Mouse (Mus musculus): ENCODE results near the gene Abtb1. TPM values are rescaled to one million over a fixed set of nuclear protein-coding genes. Genes with fewer than 3 reads are reported as not detected.
A peak's percentile ranks its signal among the peaks of the same experiment; 100 is the strongest.

The Abtb1 gene
- total RNA-seq, 1 experiment from 2014 or later, result 210 TPM

DNA sequence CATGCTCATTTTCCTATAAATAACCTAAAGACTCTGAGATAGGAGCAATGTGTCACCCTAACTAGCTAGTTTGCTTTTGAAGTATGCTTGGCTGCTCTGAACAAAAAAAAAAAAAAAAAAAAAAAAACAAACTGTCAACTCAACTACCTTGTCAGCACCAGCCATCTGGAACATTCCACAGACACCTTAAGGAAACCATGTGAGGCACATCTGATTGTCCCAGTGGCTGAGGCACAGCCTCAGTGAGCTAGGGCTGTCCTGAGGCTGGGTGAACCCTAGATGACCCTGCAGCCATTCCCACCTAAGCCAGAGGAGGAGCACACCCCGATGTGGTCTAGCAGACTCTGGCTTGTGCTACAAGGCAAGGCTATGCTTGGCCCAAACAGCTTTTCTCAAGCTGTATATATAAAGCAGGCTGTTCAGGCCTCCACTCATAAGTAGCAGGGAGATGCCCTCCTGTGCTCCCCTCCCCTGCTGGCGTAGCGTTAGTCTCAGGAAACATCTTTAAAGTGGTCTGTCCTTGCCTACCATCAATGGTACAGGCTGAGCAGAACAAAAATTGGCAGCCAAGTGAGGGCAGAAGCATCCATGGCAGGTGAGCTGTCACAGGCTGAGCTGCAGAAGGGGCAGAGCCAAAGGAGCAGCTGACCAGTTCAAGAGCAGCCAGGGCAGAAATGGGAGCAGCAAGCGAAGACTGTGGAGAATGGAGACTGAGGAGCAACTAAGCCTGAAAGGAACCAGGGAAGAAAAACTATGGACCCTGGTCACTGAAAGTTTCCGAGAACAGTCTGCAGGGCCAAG lies 8.2 kb downstream of the Abtb1 start:
- no peak for ATAC-seq (ENCODE audit: extremely low read depth, insufficient number of reproducible peaks, low FRiP score, poor library complexity, severe bottlenecking)

DNA sequence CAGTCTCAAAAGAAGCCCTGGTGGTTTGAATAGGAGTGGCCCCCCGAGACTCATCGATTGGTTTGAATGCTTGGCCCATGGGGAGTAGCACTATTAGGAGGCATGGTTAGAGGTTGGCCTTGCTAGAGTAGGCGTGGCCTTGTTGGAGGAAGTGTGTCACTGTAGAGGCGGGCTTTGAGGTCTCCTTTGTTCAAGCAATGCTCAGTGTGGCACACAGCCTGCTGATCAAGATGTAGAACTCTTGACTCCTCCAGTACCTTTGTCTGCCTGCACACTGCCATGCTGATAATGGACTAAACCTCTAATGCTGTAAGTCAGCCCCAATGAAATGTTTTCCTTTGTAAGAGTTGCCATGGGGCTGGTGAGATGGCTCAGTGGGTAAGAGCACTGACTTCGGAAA lies 9.1 kb downstream of the Abtb1 start:
- no peak for ATAC-seq (ENCODE audit: extremely low read depth, insufficient number of reproducible peaks, low FRiP score, poor library complexity, severe bottlenecking)

DNA sequence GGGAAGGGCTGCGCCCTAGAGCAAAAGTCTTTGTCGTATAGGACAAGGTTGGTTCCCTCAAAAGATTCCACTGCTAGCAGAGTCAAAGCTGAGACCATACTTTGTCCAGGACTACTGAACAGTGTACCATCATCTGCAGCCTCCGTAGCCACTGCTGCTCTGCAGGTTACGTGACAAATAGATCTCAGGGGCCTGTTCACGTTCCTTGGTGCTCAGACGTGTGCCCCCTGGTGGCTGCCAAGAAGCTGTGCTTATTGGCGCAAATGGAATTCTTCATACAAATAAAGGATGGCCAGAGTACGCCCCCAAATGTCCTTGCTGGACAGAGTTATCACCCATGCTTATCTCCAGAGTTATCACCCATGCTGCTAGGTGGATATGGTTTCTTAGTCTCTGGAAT lies 10.3 kb downstream of the Abtb1 start:
- ATAC-seq (ENCODE audit: extremely low read depth, insufficient number of reproducible peaks, low FRiP score, poor library complexity, severe bottlenecking), result peak; percentile 37; the same call in 1 of the 2 replicates

DNA sequence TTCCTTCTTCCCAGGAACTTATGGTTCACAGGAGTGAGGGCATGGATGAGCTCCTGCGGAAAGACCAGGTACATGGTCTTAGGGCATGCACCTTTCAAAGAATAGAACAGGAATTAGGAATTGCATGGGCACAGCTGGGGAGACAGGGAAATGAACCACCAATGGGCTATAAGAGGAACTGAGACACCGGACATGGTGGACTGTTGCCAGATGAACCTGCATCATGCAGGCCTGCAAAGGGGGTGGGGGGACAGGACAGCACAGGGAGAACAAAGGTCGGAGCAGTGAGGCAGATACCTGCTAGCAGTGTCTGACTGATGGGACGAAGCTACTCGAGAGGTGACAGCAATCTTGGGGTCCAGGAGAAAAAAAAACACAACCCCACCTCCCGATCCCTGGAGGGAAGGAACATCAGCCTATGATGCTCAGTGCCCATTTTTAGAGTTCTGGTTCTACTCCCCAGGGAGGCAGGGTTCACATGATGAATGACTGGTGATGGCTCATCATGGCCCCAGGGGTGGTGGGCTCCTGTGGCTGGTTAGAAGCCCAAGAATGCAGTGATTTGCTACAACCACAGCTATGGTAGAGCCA lies 11.6 kb downstream of the Abtb1 start:
- ATAC-seq (ENCODE audit: extremely low read depth, insufficient number of reproducible peaks, low FRiP score, poor library complexity, severe bottlenecking), result no peak

DNA sequence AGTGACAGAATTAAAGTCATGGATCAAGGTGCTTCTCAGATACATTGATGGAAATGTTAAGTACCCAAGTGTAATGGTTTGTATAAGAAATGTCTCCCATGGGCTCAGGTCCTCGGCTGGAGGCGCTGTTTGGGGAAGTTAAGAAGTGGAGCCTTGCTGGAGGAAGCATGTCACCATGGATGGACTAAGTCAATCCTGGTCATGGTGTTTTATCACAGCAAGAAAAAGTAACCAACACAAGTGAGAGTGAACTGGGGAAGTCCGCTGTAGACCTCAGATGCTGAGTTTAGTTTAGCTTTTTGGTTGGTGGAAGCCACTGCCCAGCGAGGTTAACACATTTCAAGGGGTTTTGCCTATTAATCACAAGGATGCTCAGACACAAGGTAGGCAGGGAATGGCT lies 12.2 kb downstream of the Abtb1 start:
- ATAC-seq (ENCODE audit: extremely low read depth, insufficient number of reproducible peaks, low FRiP score, poor library complexity, severe bottlenecking), result no peak

DNA sequence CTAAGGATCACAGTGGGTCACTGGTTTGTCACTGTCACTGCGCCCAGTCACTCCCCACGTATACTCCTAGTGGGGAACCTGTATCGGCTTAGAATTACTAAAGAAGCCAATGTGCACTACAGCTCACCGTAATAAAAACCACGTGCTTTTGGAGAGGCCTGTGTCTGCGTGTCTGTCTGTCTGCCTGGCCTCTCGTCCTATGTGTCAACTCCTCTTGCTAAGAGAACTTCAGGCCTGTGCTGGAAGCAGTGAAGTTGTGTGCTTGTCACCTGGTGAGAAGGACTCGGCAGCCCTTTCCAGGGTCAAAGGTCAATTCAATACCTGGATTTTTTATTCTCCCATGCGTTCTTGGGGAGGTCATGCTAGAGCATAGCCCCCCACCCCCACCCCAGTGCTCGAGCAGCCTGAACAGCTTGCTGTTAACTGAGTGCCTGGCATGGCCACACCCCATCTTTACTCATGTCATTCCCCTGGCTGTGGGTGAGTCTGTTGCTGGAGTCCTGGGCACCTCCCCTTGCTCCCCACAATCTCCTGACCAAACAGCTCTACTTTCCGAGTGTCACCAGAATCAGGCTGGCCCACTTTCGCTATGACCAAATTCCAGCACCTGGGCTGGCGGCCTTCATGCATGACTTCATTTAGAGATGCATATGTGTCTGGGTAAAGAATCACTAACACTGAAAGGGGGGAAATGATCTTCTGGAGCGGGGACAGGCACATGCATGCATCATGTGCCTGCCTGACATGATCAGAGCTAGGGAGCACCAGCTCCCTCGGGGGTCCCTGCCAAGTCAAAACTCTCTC lies 13.4 kb downstream of the Abtb1 start:
- no peak for ATAC-seq (ENCODE audit: extremely low read depth, insufficient number of reproducible peaks, low FRiP score, poor library complexity, severe bottlenecking)

DNA sequence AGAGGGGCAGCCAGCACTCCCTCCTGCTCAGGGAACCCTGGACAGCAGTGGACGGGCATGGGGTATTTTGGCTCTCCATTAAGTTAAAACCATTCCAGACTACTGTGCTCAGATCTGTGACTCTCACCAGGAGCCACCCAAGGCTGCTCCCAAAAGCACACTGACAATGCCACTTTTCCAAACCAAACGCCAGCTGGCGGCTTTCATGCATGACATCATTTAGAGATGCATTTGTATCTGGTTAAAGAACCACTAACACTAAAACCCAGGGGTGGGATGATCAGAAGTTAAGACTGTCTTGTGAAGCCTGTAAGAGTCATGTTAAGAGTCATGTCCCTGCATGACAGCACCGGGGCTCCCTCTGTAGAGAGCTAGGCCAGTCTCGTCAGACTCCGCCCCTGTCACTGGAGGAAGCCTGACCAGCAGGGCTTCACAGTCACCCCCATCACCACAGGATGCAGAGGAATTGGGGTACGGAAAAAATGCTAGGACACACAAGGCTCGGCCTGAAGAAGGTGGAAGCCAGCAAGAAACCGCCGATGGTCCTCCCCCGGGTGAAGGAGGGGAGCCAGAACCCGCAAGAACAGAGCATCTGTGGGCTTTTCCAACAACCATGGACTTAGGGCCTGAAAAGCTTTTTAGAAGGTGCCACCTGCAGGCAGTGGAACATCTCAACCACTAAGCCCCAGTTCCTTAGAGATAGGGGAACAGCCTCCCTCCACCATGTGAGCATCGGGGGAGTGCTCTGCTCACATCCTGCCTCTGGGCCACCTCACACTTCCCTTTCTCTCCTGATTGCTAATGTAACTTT lies 14.2 kb downstream of the Abtb1 start:
- ATAC-seq (ENCODE audit: extremely low read depth, insufficient number of reproducible peaks, low FRiP score, poor library complexity, severe bottlenecking), result peak; percentile 72

DNA sequence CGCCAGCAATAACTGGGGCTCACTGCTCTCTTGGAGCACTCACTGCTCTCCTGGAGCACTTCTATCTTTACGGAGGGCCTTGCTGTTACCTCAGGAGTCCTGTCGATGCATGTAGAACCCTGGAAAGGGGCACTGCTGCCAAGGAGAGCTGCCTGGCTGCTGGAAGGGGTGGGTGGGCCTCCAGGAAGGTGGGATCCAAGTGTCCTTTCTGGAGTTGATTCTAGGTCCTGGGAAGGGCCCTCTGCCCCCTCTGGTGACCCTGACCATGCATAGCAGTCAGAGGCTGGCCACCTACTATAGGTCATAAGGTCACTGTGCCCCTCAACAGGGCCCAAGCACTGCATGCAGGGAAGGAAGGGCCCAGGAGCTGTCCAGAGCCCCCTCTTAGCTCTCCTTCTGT lies 14.8 kb downstream of the Abtb1 start:
- ATAC-seq (ENCODE audit: extremely low read depth, insufficient number of reproducible peaks, low FRiP score, poor library complexity, severe bottlenecking), result no peak

DNA sequence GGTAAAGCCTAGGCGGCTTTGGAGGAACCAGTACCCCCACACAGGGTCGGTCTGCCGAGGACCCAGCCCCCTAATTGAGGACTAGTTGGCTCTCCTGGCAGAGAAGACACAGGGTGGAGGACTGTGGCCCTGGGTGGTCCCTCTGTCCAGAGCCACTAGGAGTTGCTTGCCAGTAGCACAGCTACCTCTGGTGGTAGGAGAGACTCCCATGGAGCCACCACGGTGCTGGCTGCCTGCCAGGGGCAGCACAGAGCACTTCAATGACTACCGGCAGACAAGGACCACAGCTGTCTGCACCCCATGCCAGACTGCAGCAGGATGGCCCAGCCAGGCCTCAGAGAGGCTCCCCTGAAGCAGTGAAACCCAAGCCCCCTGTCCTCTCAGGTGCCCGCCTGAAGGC lies 15.2 kb downstream of the Abtb1 start:
- ATAC-seq (ENCODE audit: extremely low read depth, insufficient number of reproducible peaks, low FRiP score, poor library complexity, severe bottlenecking), result no peak

DNA sequence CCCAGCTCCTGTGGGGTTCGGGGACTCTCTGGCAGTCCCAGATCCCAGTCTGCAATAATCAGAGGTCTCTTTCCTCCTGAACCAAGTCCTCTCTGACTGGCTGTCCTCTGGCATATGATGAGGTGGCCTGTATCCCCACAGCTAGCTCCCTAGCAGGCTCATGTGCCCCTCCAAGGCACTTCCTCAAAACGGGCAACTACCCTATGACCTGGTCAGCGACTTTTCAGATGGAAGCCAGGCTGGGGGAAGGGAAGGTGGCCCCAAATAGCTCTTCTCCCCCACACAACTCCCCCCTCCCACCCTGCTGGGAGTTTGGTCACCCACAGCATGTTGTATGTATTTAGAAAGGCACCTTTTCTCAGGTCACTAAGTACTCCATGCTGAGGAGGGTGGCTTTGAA lies 15.7 kb downstream of the Abtb1 start:
- no peak for ATAC-seq (ENCODE audit: extremely low read depth, insufficient number of reproducible peaks, low FRiP score, poor library complexity, severe bottlenecking)

DNA sequence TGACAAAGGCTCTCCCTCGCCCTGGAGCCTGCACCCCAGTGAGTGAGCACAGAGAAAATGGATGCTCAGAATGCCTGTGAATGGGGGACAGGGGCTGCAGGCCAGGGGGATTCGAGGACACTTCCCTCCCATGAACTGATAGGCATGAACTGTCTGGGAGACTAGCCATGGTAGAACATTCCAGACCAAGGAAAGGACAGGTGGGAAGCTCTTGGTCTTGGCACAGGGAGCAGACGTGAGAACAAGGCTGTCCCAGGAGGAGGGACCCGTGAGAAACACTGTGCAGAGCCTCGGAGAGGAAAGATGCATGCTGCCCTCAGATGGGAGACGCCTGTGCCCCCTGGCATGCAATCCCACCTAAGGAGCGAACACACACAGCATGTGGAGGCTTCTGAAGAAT lies 17.6 kb downstream of the Abtb1 start:
- ATAC-seq (ENCODE audit: extremely low read depth, insufficient number of reproducible peaks, low FRiP score, poor library complexity, severe bottlenecking), result no peak

DNA sequence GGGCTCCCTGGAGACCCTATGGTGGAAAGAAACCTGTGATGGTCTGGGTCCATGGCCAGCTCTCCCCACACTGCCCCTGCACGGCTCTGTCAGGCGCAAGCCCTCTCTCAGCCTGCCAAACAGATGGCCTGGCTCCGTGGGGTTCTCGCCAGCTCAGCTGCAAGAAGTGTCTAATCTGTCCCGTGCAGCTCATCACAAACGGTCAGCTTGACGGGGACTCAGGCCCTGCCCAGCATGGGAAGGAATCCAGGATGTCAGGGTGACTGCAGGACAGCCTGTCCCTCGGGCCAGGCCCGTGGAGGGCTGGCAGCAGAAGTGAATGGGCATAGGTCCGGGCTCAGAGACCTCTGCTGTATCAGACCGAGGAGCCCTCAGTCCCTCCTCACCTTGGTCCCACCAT lies 19.9 kb downstream of the Abtb1 start:
- no peak for ATAC-seq (ENCODE audit: extremely low read depth, insufficient number of reproducible peaks, low FRiP score, poor library complexity, severe bottlenecking)

DNA sequence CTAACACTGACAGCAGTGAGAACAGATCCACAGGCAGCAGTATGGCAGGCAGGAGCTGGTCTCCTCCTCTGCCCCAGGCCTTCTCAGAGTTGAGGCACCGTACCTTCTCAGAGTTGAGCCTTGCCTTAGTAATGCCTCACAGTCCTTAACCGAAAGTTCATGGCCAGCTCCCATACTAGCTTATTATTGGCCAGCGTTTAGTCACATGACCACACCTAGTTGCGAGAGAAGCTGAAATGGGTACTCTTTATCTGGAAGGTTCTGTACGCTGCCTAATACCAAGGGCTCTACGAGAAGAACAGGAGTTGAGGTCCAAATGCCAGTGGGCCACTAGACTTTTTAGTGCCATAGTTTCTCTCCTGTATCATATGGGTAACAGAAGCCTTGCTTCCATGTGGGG lies 20.5 kb downstream of the Abtb1 start:
- no peak for ATAC-seq (ENCODE audit: extremely low read depth, insufficient number of reproducible peaks, low FRiP score, poor library complexity, severe bottlenecking)

DNA sequence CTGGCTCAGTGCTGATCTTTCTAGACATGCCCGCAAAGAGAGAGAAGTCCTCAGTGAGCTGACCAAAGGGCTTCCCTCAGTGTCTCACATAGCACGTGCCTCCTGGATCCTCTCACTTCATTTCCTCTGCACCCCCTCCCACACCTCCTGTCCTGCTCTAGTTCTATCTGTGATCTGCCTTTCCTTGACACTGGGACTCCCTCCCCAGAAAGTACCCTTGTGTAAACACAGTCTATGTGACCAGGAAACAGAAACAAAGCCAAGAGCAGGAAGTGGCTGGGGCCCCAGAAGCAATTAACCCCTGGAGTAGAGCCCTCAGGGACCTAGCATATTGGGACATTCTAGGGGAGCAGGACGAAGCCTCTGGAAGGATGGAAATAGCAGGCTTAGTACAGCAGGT lies 20.9 kb downstream of the Abtb1 start:
- ATAC-seq (ENCODE audit: extremely low read depth, insufficient number of reproducible peaks, low FRiP score, poor library complexity, severe bottlenecking), result no peak

DNA sequence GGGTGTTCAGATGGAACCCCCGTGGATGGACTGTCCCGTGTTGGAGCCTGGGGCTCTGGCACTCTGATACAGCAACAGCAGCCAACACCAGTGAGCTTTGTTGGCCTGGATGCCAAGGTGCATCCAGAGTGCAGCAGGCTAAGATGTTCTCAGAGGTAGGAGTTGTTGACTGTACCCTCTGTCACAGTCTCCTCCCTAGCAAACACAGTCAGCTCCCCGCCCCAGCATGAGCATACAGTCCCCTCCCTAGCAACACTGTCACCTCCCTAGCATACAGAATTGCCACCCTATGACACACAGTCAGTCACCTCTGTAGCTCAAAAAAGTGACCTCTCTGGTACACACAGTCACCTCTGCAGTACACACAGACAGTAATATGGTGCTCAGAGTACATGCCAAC lies 24.9 kb downstream of the Abtb1 start:
- no peak for ATAC-seq (ENCODE audit: extremely low read depth, insufficient number of reproducible peaks, low FRiP score, poor library complexity, severe bottlenecking)

DNA sequence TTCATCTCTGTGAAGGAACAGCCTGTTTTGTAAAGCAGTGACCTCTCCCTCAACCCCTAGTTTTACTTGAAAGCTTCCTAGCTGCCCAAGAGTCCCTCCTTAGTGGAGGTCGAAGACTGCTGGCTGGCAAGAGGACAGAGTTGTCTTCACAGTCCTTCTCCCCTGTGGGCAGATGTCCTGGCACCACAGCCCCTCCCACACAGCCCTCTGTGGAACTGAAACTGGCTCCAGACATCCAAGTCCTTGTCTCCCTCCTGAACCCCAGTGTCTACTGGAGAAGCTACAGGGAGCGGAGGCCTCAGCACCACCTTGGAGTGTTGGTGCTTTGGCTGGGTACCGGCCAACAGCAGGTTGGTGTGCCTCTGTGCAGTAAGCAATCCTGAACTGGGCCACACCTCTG lies 26.3 kb downstream of the Abtb1 start:
- no peak for ATAC-seq (ENCODE audit: extremely low read depth, insufficient number of reproducible peaks, low FRiP score, poor library complexity, severe bottlenecking)

DNA sequence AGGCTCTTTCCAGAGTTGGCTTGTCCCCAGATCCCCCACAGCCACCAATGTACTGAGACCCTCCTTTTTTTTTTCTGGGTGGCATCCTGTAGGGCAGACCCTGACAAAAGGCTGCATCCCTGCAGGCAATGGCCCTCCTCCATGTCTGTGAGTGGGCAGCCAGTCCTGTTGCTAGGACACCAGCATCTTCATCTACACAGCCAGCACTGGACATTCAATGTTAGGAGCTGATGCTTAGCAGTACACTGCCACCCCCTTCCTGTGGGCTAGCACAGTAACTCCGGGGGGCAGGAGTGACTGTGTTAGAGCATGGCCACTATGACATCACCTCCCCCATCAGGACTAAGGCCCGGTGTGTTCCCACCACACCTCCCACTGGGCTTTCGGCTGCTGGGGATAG lies 26.7 kb downstream of the Abtb1 start:
- no peak for ATAC-seq (ENCODE audit: extremely low read depth, insufficient number of reproducible peaks, low FRiP score, poor library complexity, severe bottlenecking)

DNA sequence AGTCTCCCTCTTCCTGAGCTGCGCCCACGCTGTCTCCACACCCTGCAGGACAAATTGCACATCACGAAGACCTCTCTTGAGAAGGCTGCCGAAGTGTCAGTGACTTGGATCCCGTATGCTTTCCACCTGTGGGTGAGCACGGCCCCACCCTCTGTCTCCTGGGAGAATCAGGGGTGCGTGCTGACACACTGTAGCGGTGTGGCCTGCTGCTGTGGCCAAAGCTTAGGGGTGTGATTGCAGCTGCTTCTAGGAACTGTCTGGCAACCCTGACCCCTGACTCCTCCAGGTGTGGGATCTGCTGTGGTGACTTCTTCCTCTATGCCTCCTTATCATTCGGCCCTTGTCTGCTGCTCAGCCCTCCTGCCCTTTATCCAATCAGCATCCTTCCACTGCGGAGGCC lies 28.0 kb downstream of the Abtb1 start:
- no peak for ATAC-seq (ENCODE audit: extremely low read depth, insufficient number of reproducible peaks, low FRiP score, poor library complexity, severe bottlenecking)

DNA sequence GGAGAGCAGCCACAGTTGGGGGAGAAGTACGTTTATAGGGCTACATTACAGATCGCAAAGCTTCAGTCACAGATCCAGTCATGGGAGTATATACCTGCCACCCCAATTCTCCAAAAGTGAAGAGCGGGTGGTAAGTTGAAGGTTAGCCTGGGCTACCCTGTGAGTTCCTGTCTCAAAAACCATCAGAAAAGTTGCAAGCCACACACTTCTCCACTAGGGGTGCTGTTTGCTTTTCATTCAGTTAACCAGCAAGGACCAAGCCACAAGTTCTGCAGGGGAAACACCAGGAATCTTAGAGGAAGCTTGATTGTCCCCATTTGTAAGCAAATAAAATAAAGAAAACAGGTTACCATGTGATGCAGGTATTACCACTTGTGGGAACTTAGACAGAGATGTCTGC lies 28.9 kb downstream of the Abtb1 start:
- ATAC-seq (ENCODE audit: extremely low read depth, insufficient number of reproducible peaks, low FRiP score, poor library complexity, severe bottlenecking), result peak; percentile 71

Measured in neutrophil, adult 5-6 weeks (primary cell).